Mouse (Mus musculus): ENCODE data around the gene Lax1. TPM values are rescaled to one million over a fixed set of nuclear protein-coding genes. Genes with fewer than 3 reads are reported as not detected.

Gene Lax1
- 0.32 and 0.76 TPM in 2 replicates for polyA plus RNA-seq (2014; fragmentation: Nextera tagmentation; extraction: Ambion mirVana)

DNA sequence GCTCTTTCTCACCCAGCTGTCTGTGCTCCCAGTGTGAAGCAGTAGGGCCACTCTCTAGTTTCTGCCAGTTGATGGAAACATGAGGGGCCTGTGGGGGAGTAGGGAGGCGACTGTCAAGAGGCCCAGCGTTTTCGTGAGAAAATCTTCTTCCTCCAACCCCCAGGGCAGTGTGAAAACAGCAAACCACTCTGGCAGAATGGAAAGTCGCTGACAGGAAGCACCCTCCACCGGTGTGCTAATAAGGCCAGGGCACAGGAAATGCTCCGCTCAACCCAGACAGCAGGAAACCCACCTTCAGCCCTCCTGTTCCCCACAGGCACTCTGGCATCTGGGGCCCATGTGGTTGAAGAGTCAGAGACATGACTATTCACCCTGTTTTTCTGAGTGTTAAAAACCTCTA is at the start of gene Lax1:
TSS of gene Lax1 (minus strand) at position 212 of the 400 bp plus-strand sequence.
- Histone ChIP-seq H3K4me2 (ENCODE audit: low read depth, low read length) (no peak within 1 kb of the TSS), H3K36me3 (replicated peaks; ENCODE audit: control insufficient read depth, insufficient read depth, low read depth, low read length) (no peaks in the 10 kb centered on the region), H3K9me3 (replicated peaks; ENCODE audit: control insufficient read depth, low read length) (no peaks in the 10 kb centered on the region), H3K4me1 (ENCODE audit: control insufficient read depth, insufficient read depth, low read length) (no peaks in the 10 kb centered on the region), H3K9ac (replicated peaks; ENCODE audit: low read length) (no peak within 1 kb of the TSS), H3K27me3 (ENCODE audit: control insufficient read depth, insufficient read depth, low read length) (no peaks in the 10 kb centered on the region), H3K27ac (replicated peaks; ENCODE audit: low read depth, low read length) (no peak within 1 kb of the TSS), H3K4me3 (ENCODE audit: low read depth, low read length) (no peak within 1 kb of the TSS)
- ATAC-seq (replicated peaks; ENCODE audit: insufficient number of reproducible peaks, low FRiP score, low TSS enrichment, low read depth) (no peak), DNase-seq (ENCODE audit: low spot score) (peak; percentile 22)
- WGBS = 13% methylated on average over 6 of the region's 6 CpGs

DNA sequence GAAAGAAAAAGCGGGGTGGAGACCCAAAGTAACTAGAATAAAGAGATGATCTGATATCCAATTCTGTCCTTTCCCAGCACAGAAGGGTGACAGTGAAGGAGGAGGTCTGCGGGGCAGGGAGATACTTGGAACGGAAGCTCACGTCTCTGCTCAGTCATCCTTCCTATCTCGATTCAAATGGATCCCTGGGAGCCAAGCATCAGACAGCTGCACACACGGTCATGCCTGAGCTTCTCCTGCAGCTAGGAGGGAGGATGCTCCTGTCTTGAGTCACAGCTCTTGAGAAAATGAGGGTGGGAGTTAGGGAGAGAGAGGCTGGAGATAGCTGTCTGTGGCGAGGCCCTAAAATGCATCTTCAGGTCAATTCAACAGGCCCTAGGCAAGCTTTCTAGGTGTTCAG is 46.8 kb upstream of the Lax1 start:
- ATAC-seq (replicated peaks; ENCODE audit: insufficient number of reproducible peaks, low FRiP score, low TSS enrichment, low read depth) (no peak; the same call in 1 of the 2 replicates), DNase-seq (ENCODE audit: low spot score) (no peak)
- WGBS = 66% methylated on average over 7 of the region's 7 CpGs
- Histone ChIP-seq H3K9me3 (replicated peaks; ENCODE audit: control insufficient read depth, low read length) (no peaks in the 10 kb centered on the region), H3K27ac (replicated peaks; ENCODE audit: low read depth, low read length) (no peak overlapping the region), H3K27me3 (ENCODE audit: control insufficient read depth, insufficient read depth, low read length) (no peaks in the 10 kb centered on the region), H3K4me1 (ENCODE audit: control insufficient read depth, insufficient read depth, low read length) (no peaks in the 10 kb centered on the region), H3K4me2 (ENCODE audit: low read depth, low read length) (no peak overlapping the region), H3K9ac (replicated peaks; ENCODE audit: low read length) (no peak overlapping the region), H3K4me3 (ENCODE audit: low read depth, low read length) (no peak overlapping the region), H3K36me3 (replicated peaks; ENCODE audit: control insufficient read depth, insufficient read depth, low read depth, low read length) (no peaks in the 10 kb centered on the region)

GRCm38 (mm10) chr1:133735995-133736652 is 46.2 kb upstream of the Lax1 start:
- peak; percentile 85 for ATAC-seq (replicated peaks; ENCODE audit: insufficient number of reproducible peaks, low FRiP score, low TSS enrichment, low read depth)
- no peak overlapping the region for H3K27ac ChIP-seq (replicated peaks; ENCODE audit: low read depth, low read length)
- H3K9ac ChIP-seq (replicated peaks; ENCODE audit: low read length) = peak overlapping the region; percentile 76
- H3K36me3 ChIP-seq (replicated peaks; ENCODE audit: control insufficient read depth, insufficient read depth, low read depth, low read length) = no peaks in the 10 kb centered on the region
- 12% methylated on average over 17 of the region's 17 CpGs for WGBS
- H3K4me2 ChIP-seq (ENCODE audit: low read depth, low read length) = peak overlapping the region; percentile 36
- H3K4me3 ChIP-seq (ENCODE audit: low read depth, low read length) = peak overlapping the region; percentile 26
- no peaks in the 10 kb centered on the region for H3K27me3 ChIP-seq (ENCODE audit: control insufficient read depth, insufficient read depth, low read length)
- H3K4me1 ChIP-seq (ENCODE audit: control insufficient read depth, insufficient read depth, low read length) = no peaks in the 10 kb centered on the region
- no peaks in the 10 kb centered on the region for H3K9me3 ChIP-seq (replicated peaks; ENCODE audit: control insufficient read depth, low read length)
- DNase-seq (ENCODE audit: low spot score) = peak; percentile 86

DNA sequence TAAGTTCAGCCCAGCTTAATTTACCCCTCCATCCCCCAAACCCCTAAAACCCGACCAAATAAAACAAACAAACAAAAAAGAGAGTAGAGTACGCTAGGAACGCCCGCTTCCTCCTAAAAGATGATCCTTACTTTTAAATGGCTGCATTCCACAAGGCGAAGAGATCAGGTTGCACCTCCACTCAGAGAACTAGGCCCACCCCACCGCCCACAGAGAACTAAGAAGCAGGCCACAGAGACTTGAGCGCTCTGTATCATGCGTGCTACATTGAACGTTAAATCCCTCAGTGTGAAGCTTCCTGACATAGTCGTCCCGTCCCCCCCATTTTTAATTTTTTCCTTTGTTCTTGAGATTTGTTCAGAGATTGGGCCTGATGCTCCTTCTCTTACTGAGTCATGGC is 42.9 kb upstream of the Lax1 start:
- Histone ChIP-seq H3K4me3 (ENCODE audit: low read depth, low read length) (no peak overlapping the region), H3K36me3 (replicated peaks; ENCODE audit: control insufficient read depth, insufficient read depth, low read depth, low read length) (no peaks in the 10 kb centered on the region), H3K9me3 (replicated peaks; ENCODE audit: control insufficient read depth, low read length) (no peaks in the 10 kb centered on the region), H3K27me3 (ENCODE audit: control insufficient read depth, insufficient read depth, low read length) (no peaks in the 10 kb centered on the region), H3K4me1 (ENCODE audit: control insufficient read depth, insufficient read depth, low read length) (no peaks in the 10 kb centered on the region), H3K27ac (replicated peaks; ENCODE audit: low read depth, low read length) (no peak overlapping the region), H3K4me2 (ENCODE audit: low read depth, low read length) (no peak overlapping the region), H3K9ac (replicated peaks; ENCODE audit: low read length) (no peak overlapping the region)
- 46% methylated on average over 11 of the region's 11 CpGs for WGBS
- ATAC-seq (replicated peaks; ENCODE audit: insufficient number of reproducible peaks, low FRiP score, low TSS enrichment, low read depth) (no peak), DNase-seq (ENCODE audit: low spot score) (peak; percentile 58)

DNA sequence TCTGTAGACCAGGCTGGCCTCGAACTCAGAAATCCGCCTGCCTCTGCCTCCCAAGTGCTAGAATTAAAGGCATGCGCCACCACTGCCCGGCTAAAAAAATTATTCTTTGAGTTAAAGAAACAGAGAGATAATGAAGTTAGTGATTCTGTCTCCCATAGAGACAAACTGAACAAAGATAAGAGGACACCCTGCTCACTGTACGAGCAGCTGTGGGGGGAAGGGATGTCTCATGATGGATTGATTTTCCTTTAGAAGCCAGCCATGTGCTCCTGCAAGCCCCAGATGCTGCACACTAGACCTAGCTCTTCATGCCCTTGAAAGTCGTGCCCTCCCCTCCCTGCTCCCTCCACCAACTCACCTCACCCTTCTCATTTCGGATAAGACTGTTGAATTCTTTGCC is 38.4 kb upstream of the Lax1 start:
- no peaks in the 10 kb centered on the region for H3K4me1 ChIP-seq (ENCODE audit: control insufficient read depth, insufficient read depth, low read length)
- WGBS = 83% methylated on average over 7 of the region's 7 CpGs
- H3K4me3 ChIP-seq (ENCODE audit: low read depth, low read length) = no peak overlapping the region
- no peaks in the 10 kb centered on the region for H3K27me3 ChIP-seq (ENCODE audit: control insufficient read depth, insufficient read depth, low read length)
- H3K36me3 ChIP-seq (replicated peaks; ENCODE audit: control insufficient read depth, insufficient read depth, low read depth, low read length) = no peaks in the 10 kb centered on the region
- ATAC-seq (replicated peaks; ENCODE audit: insufficient number of reproducible peaks, low FRiP score, low TSS enrichment, low read depth) = no peak
- no peak for DNase-seq (ENCODE audit: low spot score)
- H3K9ac ChIP-seq (replicated peaks; ENCODE audit: low read length) = no peak overlapping the region
- H3K4me2 ChIP-seq (ENCODE audit: low read depth, low read length) = no peak overlapping the region
- H3K9me3 ChIP-seq (replicated peaks; ENCODE audit: control insufficient read depth, low read length) = no peaks in the 10 kb centered on the region
- no peak overlapping the region for H3K27ac ChIP-seq (replicated peaks; ENCODE audit: low read depth, low read length)

- Histone ChIP-seq H3K4me1 (ENCODE audit: control insufficient read depth, insufficient read depth, low read length) (no peaks in the 10 kb centered on the region), H3K4me3 (ENCODE audit: low read depth, low read length) (no peak overlapping the region), H3K27me3 (ENCODE audit: control insufficient read depth, insufficient read depth, low read length) (no peaks in the 10 kb centered on the region), H3K27ac (replicated peaks; ENCODE audit: low read depth, low read length) (no peak overlapping the region), H3K4me2 (ENCODE audit: low read depth, low read length) (no peak overlapping the region), H3K9me3 (replicated peaks; ENCODE audit: control insufficient read depth, low read length) (no peaks in the 10 kb centered on the region), H3K36me3 (replicated peaks; ENCODE audit: control insufficient read depth, insufficient read depth, low read depth, low read length) (no peaks in the 10 kb centered on the region), H3K9ac (replicated peaks; ENCODE audit: low read length) (no peak overlapping the region)
- ATAC-seq (replicated peaks; ENCODE audit: insufficient number of reproducible peaks, low FRiP score, low TSS enrichment, low read depth) = no peak
- 54% methylated on average over 7 of the region's 7 CpGs for WGBS
- DNase-seq (ENCODE audit: low spot score) = no peak
Measured at GRCm38 (mm10) chr1:133720342-133720741, 30.4 kb upstream of the Lax1 start.

DNA sequence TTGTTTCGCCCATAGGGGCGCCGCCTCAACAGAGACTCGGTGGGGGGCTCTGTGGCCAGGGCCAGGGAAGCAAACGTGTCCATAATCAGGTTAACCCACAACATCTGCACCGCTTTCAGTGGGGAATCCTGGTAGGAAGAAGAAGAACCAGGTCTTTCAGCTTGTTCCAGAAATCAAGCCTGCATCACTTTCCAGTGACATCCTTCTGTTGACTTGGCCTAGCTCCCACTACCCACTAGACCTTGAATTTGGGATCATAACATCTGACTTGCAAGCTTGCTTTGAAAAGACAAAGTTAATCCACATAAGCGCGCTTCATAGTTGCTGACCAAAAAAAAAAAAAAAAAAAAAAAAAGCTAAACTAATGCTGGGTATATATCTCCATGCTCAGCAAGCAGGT is 28.9 kb upstream of the Lax1 start:
- Histone ChIP-seq H3K27ac (replicated peaks; ENCODE audit: low read depth, low read length) (no peak overlapping the region), H3K27me3 (ENCODE audit: control insufficient read depth, insufficient read depth, low read length) (no peaks in the 10 kb centered on the region), H3K4me2 (ENCODE audit: low read depth, low read length) (no peak overlapping the region), H3K9me3 (replicated peaks; ENCODE audit: control insufficient read depth, low read length) (no peaks in the 10 kb centered on the region), H3K36me3 (replicated peaks; ENCODE audit: control insufficient read depth, insufficient read depth, low read depth, low read length) (no peaks in the 10 kb centered on the region), H3K9ac (replicated peaks; ENCODE audit: low read length) (no peak overlapping the region), H3K4me1 (ENCODE audit: control insufficient read depth, insufficient read depth, low read length) (no peaks in the 10 kb centered on the region), H3K4me3 (ENCODE audit: low read depth, low read length) (no peak overlapping the region)
- 89% methylated on average over 8 of the region's 8 CpGs for WGBS
- ATAC-seq (replicated peaks; ENCODE audit: insufficient number of reproducible peaks, low FRiP score, low TSS enrichment, low read depth) (no peak), DNase-seq (ENCODE audit: low spot score) (no peak)

- no peaks in the 10 kb centered on the region for H3K27me3 ChIP-seq (ENCODE audit: control insufficient read depth, insufficient read depth, low read length)
- no peak overlapping the region for H3K27ac ChIP-seq (replicated peaks; ENCODE audit: low read depth, low read length)
- no peak overlapping the region for H3K4me2 ChIP-seq (ENCODE audit: low read depth, low read length)
- no peak overlapping the region for H3K4me3 ChIP-seq (ENCODE audit: low read depth, low read length)
- no peak for DNase-seq (ENCODE audit: low spot score)
- no peaks in the 10 kb centered on the region for H3K9me3 ChIP-seq (replicated peaks; ENCODE audit: control insufficient read depth, low read length)
- no peaks in the 10 kb centered on the region for H3K4me1 ChIP-seq (ENCODE audit: control insufficient read depth, insufficient read depth, low read length)
- no peak overlapping the region for H3K9ac ChIP-seq (replicated peaks; ENCODE audit: low read length)
- H3K36me3 ChIP-seq (replicated peaks; ENCODE audit: control insufficient read depth, insufficient read depth, low read depth, low read length) = no peaks in the 10 kb centered on the region
- ATAC-seq (replicated peaks; ENCODE audit: insufficient number of reproducible peaks, low FRiP score, low TSS enrichment, low read depth) = no peak
- 76% methylated on average over 3 of the region's 3 CpGs for WGBS
Measured at GRCm38 (mm10) chr1:133718296-133718695, 28.4 kb upstream of the Lax1 start.
